Mouse (Mus musculus): ENCODE data around the gene Fuk.

DNA sequence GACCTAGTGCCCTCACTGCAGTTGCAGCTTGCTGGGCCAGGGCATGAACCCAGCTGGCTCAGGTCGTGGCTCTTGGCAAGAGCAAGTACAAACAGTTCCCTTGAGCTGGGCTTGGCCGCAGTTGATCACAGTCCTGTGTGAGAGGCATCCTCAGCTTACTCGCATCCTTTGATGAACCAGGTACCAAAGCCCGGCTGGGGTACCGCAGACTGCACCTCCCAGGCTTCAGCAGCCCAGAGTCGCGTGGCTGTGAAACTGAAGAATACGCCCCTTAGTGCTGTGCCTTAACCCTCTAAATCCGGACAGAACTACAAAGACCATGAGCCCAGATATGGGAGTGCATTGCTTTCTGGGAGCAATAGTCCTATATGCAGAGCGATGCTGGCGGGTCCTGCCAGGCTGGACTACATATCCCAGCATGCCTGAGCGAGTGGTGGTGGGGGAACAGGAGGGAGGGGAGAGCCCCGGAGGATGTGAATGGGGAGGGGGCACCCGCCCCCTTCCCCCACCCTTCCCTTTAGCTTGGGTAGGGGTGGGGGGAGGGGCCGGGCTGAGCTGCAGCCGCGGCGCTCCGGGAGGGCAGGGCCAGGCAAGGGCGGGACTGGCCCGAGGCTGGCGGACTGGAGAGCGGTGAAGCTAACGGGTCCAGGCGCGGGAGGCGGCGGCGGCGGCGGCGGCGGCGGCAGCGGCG, 17.2 kb upstream of the Fuk start, which contains the start of gene St3gal2:
- TF ChIP-seq POLR2A (IDR thresholded peaks at IDR 0.05; ENCODE audit: insufficient read length, low read depth) (peak; percentile 65), SRF (IDR thresholded peaks at IDR 0.05; ENCODE audit: control insufficient read depth, insufficient read length, low read depth) (peak; percentile 71), CEBPB (IDR thresholded peaks at IDR 0.05; ENCODE audit: insufficient read depth, poor library complexity, severe bottlenecking) (no peak), USF1 (IDR thresholded peaks at IDR 0.05; ENCODE audit: low read depth) (no peak)
